Mouse (Mus musculus): ENCODE data around the gene Trak2.

- TF ChIP-seq CTCF (IDR thresholded peaks at IDR 0.05; ENCODE audit: low read depth, low read length) (no peak), POLR2A (IDR thresholded peaks at IDR 0.05; ENCODE audit: borderline replicate concordance, low read depth, low read length) (no peak)
These were observed 2.1 kb downstream of the Trak2 start for GRCm38 (mm10) chr1:58971097-58971496.

Measured in bone marrow macrophage, adult 2 months (primary cell).